Mouse (Mus musculus) NIH3T3 (cell line): ENCODE data around the gene Ssbp2.

Experiments used
- DNase-seq: peaks from one replicate; pipeline ENCODE4 v3.0.0-alpha.2; 2012; ENCODE audit warnings: low read depth

Ssbp2 gene

GRCm38 (mm10) chr13:91461711-91462351, 1.7 kb downstream of the Ssbp2 start:
- peak; percentile 15 for DNase-seq

GRCm38 (mm10) chr13:91462395-91462794, 2.3 kb downstream of the Ssbp2 start:
- DNase-seq: peak; percentile 53

- DNase-seq: peak; percentile 21
Observed at GRCm38 (mm10) chr13:91462893-91463481, 2.9 kb downstream of the Ssbp2 start.

- no peak for DNase-seq
Observed at GRCm38 (mm10) chr13:91465002-91465715, 5.1 kb downstream of the Ssbp2 start.

- DNase-seq: no peak
Observed at GRCm38 (mm10) chr13:91471566-91471965, 11.5 kb downstream of the Ssbp2 start.

- no peak for DNase-seq
Observed at GRCm38 (mm10) chr13:91471980-91472379, 11.9 kb downstream of the Ssbp2 start.

- no peak for DNase-seq
Observed at GRCm38 (mm10) chr13:91473527-91473926, 13.4 kb downstream of the Ssbp2 start.

- no peak for DNase-seq
Observed at GRCm38 (mm10) chr13:91474027-91474426, 13.9 kb downstream of the Ssbp2 start.

- no peak for DNase-seq
Observed at GRCm38 (mm10) chr13:91475888-91476287, 15.8 kb downstream of the Ssbp2 start.

- DNase-seq: no peak
Observed at GRCm38 (mm10) chr13:91476596-91477100, 16.6 kb downstream of the Ssbp2 start.

GRCm38 (mm10) chr13:91478011-91478410, 17.9 kb downstream of the Ssbp2 start:
- DNase-seq: peak; percentile 49

- DNase-seq: no peak
Observed at GRCm38 (mm10) chr13:91484303-91484702, 24.2 kb downstream of the Ssbp2 start.

GRCm38 (mm10) chr13:91492133-91492532, 32.0 kb downstream of the Ssbp2 start:
- peak; percentile 4 for DNase-seq

GRCm38 (mm10) chr13:91497055-91497454, 37.0 kb downstream of the Ssbp2 start:
- no peak for DNase-seq

GRCm38 (mm10) chr13:91501735-91502134, 41.7 kb downstream of the Ssbp2 start:
- DNase-seq: no peak

- no peak for DNase-seq
Observed at GRCm38 (mm10) chr13:91502642-91503373, 42.7 kb downstream of the Ssbp2 start.

GRCm38 (mm10) chr13:91508991-91509390, 48.9 kb downstream of the Ssbp2 start:
- no peak for DNase-seq

- DNase-seq: no peak
Observed at GRCm38 (mm10) chr13:91509467-91509866, 49.4 kb downstream of the Ssbp2 start.

- no peak for DNase-seq
Observed at GRCm38 (mm10) chr13:91514979-91515378, 54.9 kb downstream of the Ssbp2 start.

GRCm38 (mm10) chr13:91520073-91520750, 60.1 kb downstream of the Ssbp2 start:
- peak; percentile 9 for DNase-seq

- DNase-seq: no peak
Observed at GRCm38 (mm10) chr13:91520968-91521367, 60.9 kb downstream of the Ssbp2 start.

- DNase-seq: no peak
Observed at GRCm38 (mm10) chr13:91526058-91526457, 66.0 kb downstream of the Ssbp2 start.
